Mouse (Mus musculus) MEL (cell line): Measurements from ENCODE around the gene Fchsd2.

Experiments
- CHD1 ChIP-seq: IDR thresholded peaks from 2 replicates; pipeline ENCODE4 v1.6.1; 2012; ENCODE audit warnings: low read depth, mild to moderate bottlenecking, inconsistent platforms, low read length, improper control_type of control experiment
- CHD2 ChIP-seq: IDR thresholded peaks from 2 replicates; pipeline ENCODE4 v1.6.1; 2011; ENCODE audit warnings: low read length, improper control_type of control experiment
- CTCF ChIP-seq, 3 experiments: IDR thresholded peaks in 2 of 3; conservative IDR thresholded peaks in 1 of 3; 2 replicates each; pipeline ENCODE4 v1.5.1; 2011 to 2012; ENCODE audit warnings: low read length in 3 of 3, low read depth in 2 of 3, mild to moderate bottlenecking in 2 of 3, improper control_type of control experiment in 1 of 3, inconsistent platforms in 1 of 3, mixed read lengths in 1 of 3, moderate library complexity in 1 of 3; ENCODE audit not compliant: control insufficient read depth in 1 of 3, insufficient read depth in 1 of 3, poor library complexity in 1 of 3, severe bottlenecking in 1 of 3
- ELF1 ChIP-seq: IDR thresholded peaks from 2 replicates; pipeline ENCODE4 v1.6.1; 2014; ENCODE audit warnings: low read depth, mild to moderate bottlenecking, inconsistent platforms, low read length, improper control_type of control experiment, moderate library complexity
- ETS1 ChIP-seq: IDR thresholded peaks from 2 replicates; pipeline ENCODE4 v1.6.1; 2012; ENCODE audit warnings: low read depth, mild to moderate bottlenecking, inconsistent platforms, low read length, improper control_type of control experiment, moderate library complexity
- HCFC1 ChIP-seq: IDR thresholded peaks from 2 replicates; pipeline ENCODE4 v1.6.1; 2012; ENCODE audit warnings: low read depth, mild to moderate bottlenecking, inconsistent platforms, low read length, improper control_type of control experiment, moderate library complexity
- MYC ChIP-seq: IDR thresholded peaks from 2 replicates; pipeline ENCODE4 v1.6.1; 2011; ENCODE audit warnings: low read depth, mild to moderate bottlenecking, low read length, improper control_type of control experiment, moderate library complexity
- NRF1 ChIP-seq: IDR thresholded peaks from 2 replicates; pipeline ENCODE4 v1.6.1; 2014; ENCODE audit warnings: low read depth, mild to moderate bottlenecking, inconsistent platforms, low read length, improper control_type of control experiment, moderate library complexity; ENCODE audit not compliant: poor library complexity, insufficient read depth, severe bottlenecking
- POLR2A ChIP-seq, 2 experiments: IDR thresholded peaks; 2 replicates each; pipeline ENCODE4 v1.6.1; 2011 to 2012; ENCODE audit warnings: low read length in 2 of 2, mild to moderate bottlenecking in 2 of 2, control low read depth in 1 of 2, improper control_type of control experiment in 1 of 2, low read depth in 1 of 2, moderate library complexity in 1 of 2; ENCODE audit not compliant: control insufficient read depth in 1 of 2, insufficient read depth in 1 of 2, poor library complexity in 1 of 2
- POLR2AphosphoS2 ChIP-seq: IDR thresholded peaks from 2 replicates; pipeline ENCODE4 v1.6.1; 2011; ENCODE audit warnings: low read length, improper control_type of control experiment
- SMC3 ChIP-seq: IDR thresholded peaks from 2 replicates; pipeline ENCODE4 v1.6.1; 2011; ENCODE audit warnings: low read depth, low read length, improper control_type of control experiment
- TAL1 ChIP-seq: IDR thresholded peaks from 2 replicates; pipeline ENCODE4 v1.6.1; 2012; ENCODE audit warnings: mild to moderate bottlenecking, inconsistent platforms, low read length, moderate library complexity, mixed read lengths
- USF1 ChIP-seq: IDR thresholded peaks from 2 replicates; pipeline ENCODE4 v1.6.1; 2014; ENCODE audit warnings: low read depth, mild to moderate bottlenecking, inconsistent platforms, low read length, improper control_type of control experiment, moderate library complexity
- ZNF384 ChIP-seq: IDR thresholded peaks from 2 replicates; pipeline ENCODE4 v1.6.1; 2012; ENCODE audit warnings: low read depth, mild to moderate bottlenecking, inconsistent platforms, low read length, improper control_type of control experiment

GRCm38 (mm10) chr7:101138819-101139218, 46.2 kb downstream of the Fchsd2 start:
- no peak for TF ChIP-seq POLR2A (IDR thresholded peaks at IDR 0.05; ENCODE audit: control insufficient read depth in 1 of 2, insufficient read depth in 1 of 2, low read depth in 1 of 2, low read length in 2 of 2, poor library complexity in 1 of 2)
- no peak for TF ChIP-seq CTCF (IDR thresholded peaks at IDR 0.05 in 2 of 3, conservative IDR thresholded peaks at IDR 0.05 in 1 of 3; ENCODE audit: control insufficient read depth in 1 of 3, insufficient read depth in 1 of 3, low read depth in 2 of 3, low read length in 3 of 3, poor library complexity in 1 of 3, severe bottlenecking in 1 of 3)
- no peak for TF ChIP-seq ELF1
- TF ChIP-seq NRF1: no peak
- no peak for TF ChIP-seq USF1
- TF ChIP-seq CHD1: no peak
- no peak for TF ChIP-seq POLR2AphosphoS2
- no peak for TF ChIP-seq SMC3
- no peak for TF ChIP-seq HCFC1
- no peak for TF ChIP-seq TAL1
- no peak for TF ChIP-seq CHD2
- no peak for TF ChIP-seq MYC
- TF ChIP-seq ZNF384: no peak
- no peak for TF ChIP-seq ETS1
